Mouse (Mus musculus) lung, embryonic 16.5 days (tissue): ENCODE data around the gene Tex9. TPM values are rescaled to one million over a fixed set of nuclear protein-coding genes. Genes with fewer than 3 reads are reported as not detected.
A peak's percentile ranks its signal among the peaks of the same experiment; 100 is the strongest.
"Not testable (repeated sequence)": the region's sequence is repeated elsewhere in the genome, so short reads cannot be mapped to it uniquely, and the experiment has no call there.

Experiments used
- ATAC-seq: fragments of 200-750 bp; cut with Nextera tagmentation; 2 replicates; pipeline ENCODE4 v1.8.0; 2017; ENCODE audit warnings: low read depth, mild to moderate bottlenecking, moderate library complexity
- H3K27ac ChIP-seq: fragments of 300-500 bp; sonication (generic); 2 replicates; pipeline ENCODE4 v1.5.1; 2014; ENCODE audit warnings: mild to moderate bottlenecking, control low read depth, low read length
- H3K27me3 ChIP-seq: fragments of 300-500 bp; sonication (generic); 2 replicates; pipeline ENCODE4 v1.6.1; 2014; ENCODE audit warnings: low read depth, low read length, mixed read lengths; ENCODE audit not compliant: control insufficient read depth, insufficient read depth
- H3K36me3 ChIP-seq: fragments of 300-500 bp; sonication (generic); 2 replicates; pipeline ENCODE4 v1.6.1; 2014; ENCODE audit warnings: low read length; ENCODE audit not compliant: control insufficient read depth, insufficient read depth
- H3K4me1 ChIP-seq: fragments of 300-500 bp; sonication (generic); replicated peaks from 2 replicates; pipeline ENCODE4 v1.6.1; 2014; ENCODE audit warnings: low read length, mixed read lengths; ENCODE audit not compliant: control insufficient read depth, insufficient read depth
- H3K4me2 ChIP-seq: fragments of 300-500 bp; sonication (generic); 2 replicates; pipeline ENCODE4 v1.6.1; 2014; ENCODE audit warnings: low read depth, low read length, control low read depth
- H3K4me3 ChIP-seq: fragments of 300-500 bp; sonication (generic); 2 replicates; pipeline ENCODE4 v1.5.1; 2014; ENCODE audit warnings: mild to moderate bottlenecking, low read length, control low read depth
- H3K9ac ChIP-seq: fragments of 300-500 bp; sonication (generic); 2 replicates; pipeline ENCODE4 v1.6.1; 2014; ENCODE audit warnings: low read length, control low read depth
- H3K9me3 ChIP-seq: fragments of 300-500 bp; sonication (generic); 2 replicates; pipeline ENCODE4 v1.6.1; 2016; ENCODE audit warnings: low read length; ENCODE audit not compliant: control insufficient read depth
- WGBS: fragments of 180-500 bp; shearing (Covaris S2); extraction: QIAGEN DNeasy Blood & Tissue Kit; methylation state at CpG from one replicate; pipeline ENCODE4 v1.1.7; 2014; 5-methylcytosine and 5-hydroxymethylcytosine counted together
- polyA plus RNA-seq: library from polyadenylated mRNA; unstranded; fragments of >200 nt; fragmentation: Nextera tagmentation; extraction: Ambion mirVana; gene quantifications from 2 replicates; pipeline ENCODE4 v1.2.1, GENCODE M21; 2015

Gene Tex9
- polyA plus RNA-seq, 1 experiment from 2014 or later: 26.5 TPM

GRCm38 (mm10) chr9:72467551-72468407, 24.2 kb downstream of the Tex9 start:
- WGBS: 64% methylated on average over 11 of the region's 11 CpGs
- Histone ChIP-seq H3K9me3 (no peaks in the 10 kb centered on the region), H3K4me3 (no peak overlapping the region), H3K4me1 (no peaks in the 10 kb centered on the region), H3K36me3 (no peaks in the 10 kb centered on the region), H3K4me2 (no peak overlapping the region), H3K27ac (no peak overlapping the region), H3K9ac (no peak overlapping the region), H3K27me3 (no peaks in the 10 kb centered on the region)
- ATAC-seq: no peak

- WGBS: 77% methylated on average over 4 of the region's 4 CpGs
- no peak overlapping the region for H3K4me3 ChIP-seq
- no peak overlapping the region for H3K9ac ChIP-seq
- no peak overlapping the region for H3K27ac ChIP-seq
- ATAC-seq: no peak
- H3K9me3 ChIP-seq: no peaks in the 10 kb centered on the region
- H3K36me3 ChIP-seq: no peaks in the 10 kb centered on the region; the same call in 1 of the 2 replicates
- H3K4me2 ChIP-seq: no peak overlapping the region
- H3K4me1 ChIP-seq: no peaks in the 10 kb centered on the region
- H3K27me3 ChIP-seq: no peaks in the 10 kb centered on the region
Observed at GRCm38 (mm10) chr9:72465754-72466181, 26.2 kb downstream of the Tex9 start.

- Histone ChIP-seq H3K4me1 (no peaks in the 10 kb centered on the region), H3K27me3 (no peaks in the 10 kb centered on the region), H3K4me3 (no peak overlapping the region), H3K4me2 (no peak overlapping the region), H3K36me3 (no peaks in the 10 kb centered on the region; the same call in 1 of the 2 replicates), H3K9ac (no peak overlapping the region), H3K9me3 (no peaks in the 10 kb centered on the region), H3K27ac (no peak overlapping the region)
- WGBS: 89% methylated on average over 1 of the region's 1 CpGs
- ATAC-seq: no peak
Observed at GRCm38 (mm10) chr9:72464806-72465205, 27.2 kb downstream of the Tex9 start.

- no peak for ATAC-seq
- H3K4me2 ChIP-seq: no peak overlapping the region
- WGBS: 92% methylated on average over 2 of the region's 2 CpGs
- no peaks in the 10 kb centered on the region; the same call in 1 of the 2 replicates for H3K36me3 ChIP-seq
- no peaks in the 10 kb centered on the region for H3K9me3 ChIP-seq
- H3K27me3 ChIP-seq: no peaks in the 10 kb centered on the region
- H3K4me3 ChIP-seq: no peak overlapping the region
- no peak overlapping the region for H3K27ac ChIP-seq
- H3K4me1 ChIP-seq: no peaks in the 10 kb centered on the region
- no peak overlapping the region for H3K9ac ChIP-seq
Observed at GRCm38 (mm10) chr9:72462427-72462826, 29.6 kb downstream of the Tex9 start.

- Histone ChIP-seq H3K36me3 (peaks cover 3% of the 10 kb centered on the region), H3K27ac (no peak overlapping the region), H3K9me3 (no peaks in the 10 kb centered on the region), H3K4me3 (no peak overlapping the region), H3K4me2 (no peak overlapping the region), H3K4me1 (no peaks in the 10 kb centered on the region), H3K9ac (no peak overlapping the region), H3K27me3 (no peaks in the 10 kb centered on the region)
- ATAC-seq: no peak
- WGBS: 77% methylated on average over 3 of the region's 3 CpGs
Observed at GRCm38 (mm10) chr9:72460767-72461166, 31.2 kb downstream of the Tex9 start.

GRCm38 (mm10) chr9:72459703-72460102, 32.3 kb downstream of the Tex9 start:
- no peak for ATAC-seq
- Histone ChIP-seq H3K4me2 (no peak overlapping the region), H3K27me3 (no peaks in the 10 kb centered on the region), H3K4me3 (no peak overlapping the region), H3K4me1 (no peaks in the 10 kb centered on the region), H3K36me3 (peaks cover 5% of the 10 kb centered on the region), H3K9me3 (no peaks in the 10 kb centered on the region), H3K9ac (no peak overlapping the region), H3K27ac (no peak overlapping the region)
- WGBS: 82% methylated on average over 3 of the region's 3 CpGs

- Histone ChIP-seq H3K4me1 (no peaks in the 10 kb centered on the region), H3K27ac (no peak overlapping the region), H3K4me3 (no peak overlapping the region), H3K27me3 (no peaks in the 10 kb centered on the region), H3K9ac (no peak overlapping the region), H3K4me2 (no peak overlapping the region), H3K9me3 (no peaks in the 10 kb centered on the region), H3K36me3 (peaks cover 5% of the 10 kb centered on the region)
- 12% methylated on average over 5 of the region's 5 CpGs for WGBS
- peak; percentile 74 for ATAC-seq
Observed at GRCm38 (mm10) chr9:72458233-72458632, 33.8 kb downstream of the Tex9 start.

GRCm38 (mm10) chr9:72456374-72456773, 35.6 kb downstream of the Tex9 start:
- Histone ChIP-seq H3K4me3 (no peak overlapping the region), H3K9me3 (no peaks in the 10 kb centered on the region), H3K9ac (no peak overlapping the region), H3K36me3 (peaks cover 5% of the 10 kb centered on the region), H3K27ac (no peak overlapping the region), H3K4me2 (no peak overlapping the region), H3K27me3 (no peaks in the 10 kb centered on the region), H3K4me1 (no peaks in the 10 kb centered on the region)
- WGBS: 37% methylated on average over 1 of the region's 1 CpGs
- ATAC-seq: no peak

GRCm38 (mm10) chr9:72454281-72454680, 37.7 kb downstream of the Tex9 start:
- H3K27me3 ChIP-seq, H3K4me2 ChIP-seq, H3K9ac ChIP-seq, H3K27ac ChIP-seq, H3K4me3 ChIP-seq, H3K36me3 ChIP-seq, H3K4me1 ChIP-seq, ATAC-seq, H3K9me3 ChIP-seq: not testable (repeated sequence)
